Mouse (Mus musculus): ENCODE data around the gene Ankrd6. TPM values are rescaled to one million over a fixed set of nuclear protein-coding genes. Genes with fewer than 3 reads are reported as not detected.

The Ankrd6 gene
- total and polyA plus RNA-seq, 3 experiments, result 0.61 to 5.9 (median 3.9) TPM

DNA sequence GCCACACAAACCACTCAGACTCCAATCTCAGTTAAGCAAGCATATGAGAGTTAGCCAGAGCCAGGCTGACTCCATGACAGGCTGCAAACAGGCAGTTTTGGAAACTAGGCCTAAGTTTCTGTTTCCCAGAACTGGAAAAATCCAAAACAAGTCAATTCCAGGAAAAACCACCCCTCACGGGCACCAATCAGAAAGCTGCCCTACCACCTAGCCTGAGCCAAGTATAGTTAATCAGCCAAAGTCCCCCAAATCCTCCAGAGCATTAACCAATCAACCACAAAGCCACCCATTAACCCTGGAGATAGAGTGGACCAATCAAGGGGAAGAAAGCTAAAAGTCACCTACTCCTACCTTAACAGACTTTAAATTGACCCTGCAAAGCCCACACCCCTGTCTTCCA, 163.5 kb downstream of the Ankrd6 start:
- no peaks in the 10 kb centered on the region for H3K27me3 ChIP-seq (ENCODE audit: insufficient read depth, low read length)
- no peaks in the 10 kb centered on the region for H3K9me3 ChIP-seq (replicated peaks)
- ATAC-seq (ENCODE audit: extremely low read depth, insufficient number of reproducible peaks, low FRiP score, poor library complexity, severe bottlenecking) (no peak), DNase-seq (ENCODE audit: low spot score) (no peak)
- peaks cover 4% of the 10 kb centered on the region; the same call in 1 of the 2 replicates for H3K4me1 ChIP-seq (ENCODE audit: insufficient read depth, low read depth, low read length)
- TF ChIP-seq POLR2AphosphoS5 (IDR thresholded peaks at IDR 0.05; ENCODE audit: insufficient replicate concordance, low read depth, low read length), result no peak
- no peak for TF ChIP-seq GATA1 (IDR thresholded peaks at IDR 0.05; ENCODE audit: borderline replicate concordance, low read length)
- TF ChIP-seq TAL1 (conservative IDR thresholded peaks at IDR 0.05; ENCODE audit: low read depth, low read length), result no peak
- TF ChIP-seq CTCF (IDR thresholded peaks at IDR 0.05; ENCODE audit: low read depth, low read length), result no peak
- no peak for TF ChIP-seq GATA2 (IDR thresholded peaks at IDR 0.05; ENCODE audit: borderline replicate concordance, low read depth, low read length)
- H3K4me3 ChIP-seq (ENCODE audit: low read depth, low read length), result no peak overlapping the region
- no peaks in the 10 kb centered on the region for H3K36me3 ChIP-seq (replicated peaks)

DNA sequence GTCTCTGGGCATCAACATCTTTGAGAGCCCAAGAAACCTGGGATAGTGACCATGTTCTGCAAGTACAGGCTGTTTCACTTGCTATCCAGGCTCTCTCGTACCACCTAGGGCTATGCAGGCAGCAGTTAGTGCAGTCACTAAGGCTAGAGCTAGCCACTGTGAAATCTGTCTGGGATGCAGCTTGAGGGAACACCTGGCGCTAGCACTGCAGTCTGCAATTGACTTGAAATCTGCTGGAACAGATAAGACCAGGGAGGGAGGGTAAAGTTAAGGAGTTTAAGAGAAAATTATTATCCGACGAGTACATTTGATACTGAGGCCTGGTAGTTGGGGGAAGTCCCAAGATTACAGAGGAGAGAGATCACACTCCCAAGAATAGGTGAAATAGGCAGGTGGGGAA, 170.6 kb downstream of the Ankrd6 start:
- peaks cover 7% of the 10 kb centered on the region; the same call in 1 of the 2 replicates for H3K4me1 ChIP-seq (ENCODE audit: insufficient read depth, low read depth, low read length)
- no peak for DNase-seq (ENCODE audit: low spot score)
- H3K36me3 ChIP-seq (replicated peaks), result peaks cover 40% of the 10 kb centered on the region
- no peak for ATAC-seq (ENCODE audit: extremely low read depth, insufficient number of reproducible peaks, low FRiP score, poor library complexity, severe bottlenecking)
- TF ChIP-seq CTCF (IDR thresholded peaks at IDR 0.05; ENCODE audit: low read depth, low read length), result no peak
- TF ChIP-seq POLR2AphosphoS5 (IDR thresholded peaks at IDR 0.05; ENCODE audit: insufficient replicate concordance, low read depth, low read length), result no peak
- no peak for TF ChIP-seq TAL1 (conservative IDR thresholded peaks at IDR 0.05; ENCODE audit: low read depth, low read length)
- no peak for TF ChIP-seq GATA2 (IDR thresholded peaks at IDR 0.05; ENCODE audit: borderline replicate concordance, low read depth, low read length)
- TF ChIP-seq GATA1 (IDR thresholded peaks at IDR 0.05; ENCODE audit: borderline replicate concordance, low read length), result no peak
- H3K9me3 ChIP-seq (replicated peaks), result no peaks in the 10 kb centered on the region; the same call in 1 of the 2 replicates
- no peaks in the 10 kb centered on the region for H3K27me3 ChIP-seq (ENCODE audit: insufficient read depth, low read length)
- no peak overlapping the region for H3K4me3 ChIP-seq (ENCODE audit: low read depth, low read length)

DNA sequence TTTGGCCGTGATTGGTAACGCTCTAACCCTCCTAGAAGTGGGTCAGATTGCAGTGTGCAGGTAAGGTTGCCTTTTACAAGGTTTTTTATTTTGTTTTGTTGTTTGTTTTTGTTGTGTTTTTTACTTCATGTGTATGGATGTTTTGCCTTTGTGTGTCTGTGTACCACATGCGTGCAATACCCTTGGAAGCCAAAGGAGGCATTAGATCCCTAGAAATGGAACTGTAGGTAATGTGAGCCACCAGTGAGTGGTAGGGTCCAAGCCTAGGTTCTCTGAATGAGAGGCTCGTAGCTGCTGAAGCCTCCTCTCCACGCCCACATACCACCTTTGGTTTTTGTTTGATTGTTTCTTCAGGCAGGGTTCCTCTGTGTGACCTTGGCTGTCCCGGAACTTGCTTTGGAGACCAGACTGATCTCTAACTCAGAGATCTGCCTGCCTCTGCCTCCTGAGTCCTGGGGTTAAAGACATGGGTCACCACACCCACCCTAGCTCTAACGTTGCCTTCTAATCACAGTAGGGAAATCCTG, 180.3 kb downstream of the Ankrd6 start:
- peaks cover 2% of the 10 kb centered on the region; the same call in 1 of the 2 replicates for H3K4me1 ChIP-seq (ENCODE audit: insufficient read depth, low read depth, low read length)
- no peaks in the 10 kb centered on the region for H3K27me3 ChIP-seq (ENCODE audit: insufficient read depth, low read length)
- H3K9me3 ChIP-seq (replicated peaks), result no peaks in the 10 kb centered on the region
- H3K36me3 ChIP-seq (replicated peaks), result peaks cover 90% of the 10 kb centered on the region
- ATAC-seq (ENCODE audit: extremely low read depth, insufficient number of reproducible peaks, low FRiP score, poor library complexity, severe bottlenecking) (no peak), DNase-seq (ENCODE audit: low spot score) (no peak)
- TF ChIP-seq GATA1 (IDR thresholded peaks at IDR 0.05; ENCODE audit: borderline replicate concordance, low read length) (no peak), CTCF (IDR thresholded peaks at IDR 0.05; ENCODE audit: low read depth, low read length) (0 out of 2 replicates have a peak, but pooled peaks have one; percentile 10)
- no peak overlapping the region for H3K4me3 ChIP-seq (ENCODE audit: low read depth, low read length)

DNA sequence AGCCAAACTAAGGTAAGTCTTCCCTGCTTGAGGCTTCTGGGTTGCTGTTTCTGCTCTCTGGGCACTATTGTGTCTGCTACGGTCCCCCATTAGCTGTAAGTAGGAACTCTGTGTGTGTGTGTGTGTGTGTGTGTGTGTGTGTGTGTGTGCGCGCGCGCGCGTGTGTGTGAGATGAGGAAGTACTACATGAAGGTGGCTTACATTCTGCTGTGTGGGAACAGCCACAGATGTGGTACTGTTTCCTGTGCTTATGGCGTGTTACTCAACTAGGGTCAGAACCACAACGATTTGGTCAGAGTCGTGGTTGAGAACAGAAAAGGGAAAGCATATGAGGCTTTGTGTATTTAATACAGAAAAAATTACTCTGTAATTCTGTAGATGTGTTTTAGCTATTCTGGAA, 182.6 kb downstream of the Ankrd6 start:
- H3K9me3 ChIP-seq (replicated peaks), result no peaks in the 10 kb centered on the region
- H3K4me1 ChIP-seq (ENCODE audit: insufficient read depth, low read depth, low read length), result peaks cover 2% of the 10 kb centered on the region; the same call in 1 of the 2 replicates
- DNase-seq (ENCODE audit: low spot score) (no peak), ATAC-seq (ENCODE audit: extremely low read depth, insufficient number of reproducible peaks, low FRiP score, poor library complexity, severe bottlenecking) (no peak; the same call in 1 of the 2 replicates)
- H3K4me3 ChIP-seq (ENCODE audit: low read depth, low read length), result no peak overlapping the region
- no peaks in the 10 kb centered on the region for H3K27me3 ChIP-seq (ENCODE audit: insufficient read depth, low read length)
- TF ChIP-seq POLR2AphosphoS5 (IDR thresholded peaks at IDR 0.05; ENCODE audit: insufficient replicate concordance, low read depth, low read length), result no peak
- TF ChIP-seq TAL1 (conservative IDR thresholded peaks at IDR 0.05; ENCODE audit: low read depth, low read length), result no peak
- no peak for TF ChIP-seq GATA2 (IDR thresholded peaks at IDR 0.05; ENCODE audit: borderline replicate concordance, low read depth, low read length)
- no peak for TF ChIP-seq CTCF (IDR thresholded peaks at IDR 0.05; ENCODE audit: low read depth, low read length)
- TF ChIP-seq GATA1 (IDR thresholded peaks at IDR 0.05; ENCODE audit: borderline replicate concordance, low read length), result no peak
- H3K36me3 ChIP-seq (replicated peaks), result peaks cover 87% of the 10 kb centered on the region

DNA sequence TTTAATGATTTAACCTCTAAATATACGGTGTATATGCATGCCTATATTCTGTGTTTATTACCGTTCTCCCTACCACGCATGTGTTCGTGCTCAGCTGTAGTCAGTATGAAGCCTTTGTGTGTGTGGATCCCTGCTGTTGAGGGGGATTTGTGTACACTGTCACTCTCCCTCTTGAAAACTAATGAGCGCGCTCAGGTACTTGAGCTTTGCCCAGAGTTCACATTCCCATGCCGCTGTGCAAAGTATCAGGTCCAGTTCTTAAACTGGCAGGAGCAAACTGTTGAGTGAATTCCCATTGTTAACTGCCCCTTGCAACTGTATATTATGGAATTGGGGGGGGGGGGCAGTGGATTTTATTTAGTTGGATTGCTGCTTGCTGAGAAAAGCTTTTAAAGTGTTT, 183.2 kb downstream of the Ankrd6 start:
- ATAC-seq (ENCODE audit: extremely low read depth, insufficient number of reproducible peaks, low FRiP score, poor library complexity, severe bottlenecking) (no peak), DNase-seq (ENCODE audit: low spot score) (no peak)
- Histone ChIP-seq H3K4me3 (ENCODE audit: low read depth, low read length) (no peak overlapping the region), H3K27me3 (ENCODE audit: insufficient read depth, low read length) (no peaks in the 10 kb centered on the region), H3K36me3 (replicated peaks) (peaks cover 87% of the 10 kb centered on the region), H3K9me3 (replicated peaks) (no peaks in the 10 kb centered on the region), H3K4me1 (ENCODE audit: insufficient read depth, low read depth, low read length) (peaks cover 2% of the 10 kb centered on the region; the same call in 1 of the 2 replicates)
- TF ChIP-seq GATA1 (IDR thresholded peaks at IDR 0.05; ENCODE audit: borderline replicate concordance, low read length) (no peak), POLR2AphosphoS5 (IDR thresholded peaks at IDR 0.05; ENCODE audit: insufficient replicate concordance, low read depth, low read length) (no peak), GATA2 (IDR thresholded peaks at IDR 0.05; ENCODE audit: borderline replicate concordance, low read depth, low read length) (no peak), TAL1 (conservative IDR thresholded peaks at IDR 0.05; ENCODE audit: low read depth, low read length) (no peak), CTCF (IDR thresholded peaks at IDR 0.05; ENCODE audit: low read depth, low read length) (no peak)

DNA sequence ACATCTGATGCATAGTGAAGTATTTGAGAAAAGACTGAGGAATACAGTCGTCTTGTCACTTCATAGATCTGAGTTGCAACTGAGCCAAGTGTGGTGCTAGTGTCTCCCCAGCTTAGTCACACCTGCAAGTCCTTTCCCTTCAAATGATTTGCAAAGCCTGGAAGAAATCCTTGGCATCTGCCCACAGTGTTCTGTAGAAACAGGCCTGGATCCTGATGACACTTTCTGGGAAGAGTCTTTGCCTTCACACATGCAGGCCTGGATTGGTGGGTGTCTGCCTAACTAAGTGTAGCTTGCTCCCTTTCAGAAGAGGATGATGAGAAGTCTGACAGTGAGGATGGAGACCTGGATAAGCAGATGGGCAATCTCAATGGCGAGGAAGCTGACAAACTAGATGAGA, 193.2 kb downstream of the Ankrd6 start:
- no peak for TF ChIP-seq GATA1 (IDR thresholded peaks at IDR 0.05; ENCODE audit: borderline replicate concordance, low read length)
- no peak for TF ChIP-seq POLR2AphosphoS5 (IDR thresholded peaks at IDR 0.05; ENCODE audit: insufficient replicate concordance, low read depth, low read length)
- no peak for TF ChIP-seq CTCF (IDR thresholded peaks at IDR 0.05; ENCODE audit: low read depth, low read length)
- TF ChIP-seq GATA2 (IDR thresholded peaks at IDR 0.05; ENCODE audit: borderline replicate concordance, low read depth, low read length), result no peak
- no peak for TF ChIP-seq TAL1 (conservative IDR thresholded peaks at IDR 0.05; ENCODE audit: low read depth, low read length)

More for the DNA sequence above, 193.2 kb downstream of the Ankrd6 start:
- no peak for ATAC-seq (ENCODE audit: extremely low read depth, insufficient number of reproducible peaks, low FRiP score, poor library complexity, severe bottlenecking)
- DNase-seq (ENCODE audit: low spot score), result no peak
- Histone ChIP-seq H3K4me3 (ENCODE audit: low read depth, low read length) (no peak overlapping the region), H3K36me3 (replicated peaks) (peaks cover 83% of the 10 kb centered on the region), H3K4me1 (ENCODE audit: insufficient read depth, low read depth, low read length) (no peaks in the 10 kb centered on the region), H3K27me3 (ENCODE audit: insufficient read depth, low read length) (no peaks in the 10 kb centered on the region), H3K9me3 (replicated peaks) (no peaks in the 10 kb centered on the region)

Other genes with a start within 250 kb of the Ankrd6 start
- gene Lyrm2, start 150.6 kb downstream of the Ankrd6 start, total RNA-seq (2014; fragmentation: Nextera tagmentation), result 34.3 and 42.0 TPM in 2 replicates
- 110 and 115 TPM in 2 replicates for gene Lyrm2, start 150.6 kb downstream of the Ankrd6 start, total RNA-seq (2017)
- 1.6 and 3.2 TPM in 2 replicates for gene Lyrm2, start 150.6 kb downstream of the Ankrd6 start, polyA plus RNA-seq (2012)
- 6.9 and 9.1 TPM in 2 replicates for gene Rragd, start 32.2 kb upstream of the Ankrd6 start, total RNA-seq (2014; fragmentation: Nextera tagmentation)
- 38.4 and 44.3 TPM in 2 replicates for gene Rragd, start 32.2 kb upstream of the Ankrd6 start, total RNA-seq (2017)
- gene Rragd, start 32.2 kb upstream of the Ankrd6 start, polyA plus RNA-seq (2012), result 0.49 and 0.61 TPM in 2 replicates
- 73.5 and 85.3 TPM in 2 replicates for gene Ube2j1, start 80.6 kb upstream of the Ankrd6 start, total RNA-seq (2014; fragmentation: Nextera tagmentation)
- 44.8 and 48.1 TPM in 2 replicates for gene Ube2j1, start 80.6 kb upstream of the Ankrd6 start, total RNA-seq (2017)
- 31.8 and 32.3 TPM in 2 replicates for gene Ube2j1, start 80.6 kb upstream of the Ankrd6 start, polyA plus RNA-seq (2012)
- 1.5 TPM in 1 of 2 replicates, not detected in the other for gene Gabrr2, start 112.2 kb upstream of the Ankrd6 start, total RNA-seq (2014; fragmentation: Nextera tagmentation)
- 0.22 TPM in 1 of 2 replicates, not detected in the other for gene Gabrr2, start 112.2 kb upstream of the Ankrd6 start, total RNA-seq (2017)
- gene Gabrr2, start 112.2 kb upstream of the Ankrd6 start, polyA plus RNA-seq (2012), result not detected in 2 replicates
- not detected in 2 replicates for gene Gabrr1, start 181.7 kb upstream of the Ankrd6 start, total RNA-seq (2014; fragmentation: Nextera tagmentation)
- 0.05 TPM in 1 of 2 replicates, not detected in the other for gene Gabrr1, start 181.7 kb upstream of the Ankrd6 start, total RNA-seq (2017)
- not detected in 2 replicates for gene Gabrr1, start 181.7 kb upstream of the Ankrd6 start, polyA plus RNA-seq (2012)
- gene Pm20d2, start 238.9 kb upstream of the Ankrd6 start, total RNA-seq (2014; fragmentation: Nextera tagmentation), result not detected in 2 replicates
- not detected in 2 replicates for gene Pm20d2, start 238.9 kb upstream of the Ankrd6 start, total RNA-seq (2017)
- not detected in 2 replicates for gene Pm20d2, start 238.9 kb upstream of the Ankrd6 start, polyA plus RNA-seq (2012)

Data from G1E (cell line).